Mouse (Mus musculus): Measurements from ENCODE around the gene Lrrc8e.

DNA sequence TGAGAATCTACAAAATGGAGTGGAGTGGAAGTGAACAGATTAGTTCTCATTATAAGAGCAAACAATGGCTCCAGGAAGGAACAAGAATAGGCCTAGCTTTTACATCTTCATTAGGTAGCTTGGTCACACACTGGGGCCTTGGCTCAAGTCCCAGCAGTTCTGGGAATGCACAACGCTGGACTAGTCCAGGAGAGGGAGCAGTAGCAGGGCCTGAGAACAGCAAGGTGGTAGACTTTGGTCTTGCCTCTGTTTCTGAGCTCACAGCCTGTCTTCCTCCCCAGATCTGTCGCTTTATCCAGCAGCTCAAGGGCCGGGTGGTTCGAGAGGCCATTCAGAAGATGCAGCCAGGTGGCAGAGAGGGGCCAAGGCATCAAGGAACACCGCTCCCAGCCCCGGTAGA lies 27.4 kb downstream of the Lrrc8e start:
- no peak for TF ChIP-seq POLR2A (IDR thresholded peaks at IDR 0.05; ENCODE audit: insufficient read depth, low read length)
- peak; percentile 19 for TF ChIP-seq CTCF (IDR thresholded peaks at IDR 0.05; ENCODE audit: low read depth, low read length)
